Mouse (Mus musculus): ENCODE measurements around the gene Ppp1r13b.

DNA sequence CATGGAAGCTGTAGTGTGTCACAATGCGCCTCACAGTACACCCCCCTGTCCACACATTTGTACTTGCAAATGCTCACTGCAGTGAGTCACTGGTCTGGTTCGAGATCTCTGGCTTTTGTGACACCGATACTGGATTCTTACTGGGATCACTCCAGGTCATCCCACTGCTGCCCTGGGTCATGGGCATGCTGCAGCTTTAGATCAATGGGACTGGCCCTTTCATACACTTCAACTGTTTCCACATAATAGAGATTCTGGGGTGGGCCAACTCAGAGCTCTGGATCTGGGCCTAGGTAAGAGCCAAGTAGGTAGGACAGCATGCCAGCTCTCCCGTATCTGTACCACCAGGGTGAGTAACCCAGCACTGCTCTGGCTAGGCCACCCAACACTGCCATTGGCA, 16.1 kb downstream of the Ppp1r13b start:
- TF ChIP-seq CTCF (IDR thresholded peaks at IDR 0.05; ENCODE audit: low read depth) (no peak), EP300 (IDR thresholded peaks at IDR 0.05; ENCODE audit: low read depth) (no peak)
